9 mouse cellular contexts compared by ENCODE assay signal in genomic region chr14:47515636-47516035, GRCm38 (mm10). TPM values are rescaled to one million over a fixed set of nuclear protein-coding genes. Genes with fewer than 3 reads are reported as not detected.
A peak's percentile ranks its signal among the peaks of the same experiment; 100 is the strongest.
DNase-seq lines count a peak whose midpoint lies in the region; ATAC-seq and TF ChIP-seq lines count a peak whose summit lies in the region.
"Had no signal": no experiment of that assay in that cellular context is flagged by ENCODE, and none has a peak within 500 bp of the region (broad histone marks: within the 10 kb centered on the region; RNA-seq: fewer than 3 reads in every experiment).

No protein-coding gene starts in this region.

- no peak overlapping the region for H3K4me2 ChIP-seq in hindbrain, postnatal 0 days (ENCODE audit: low read depth, low read length)
- H3K4me2 ChIP-seq in hindbrain, embryonic 11.5 days (replicated peaks; ENCODE audit: low read depth, low read length), result no peak overlapping the region
- H3K4me2 ChIP-seq in liver, embryonic 15.5 days, result peak overlapping the region; percentile 42
- no peak overlapping the region for H3K4me2 ChIP-seq in forebrain, embryonic 12.5 days
- H3K4me2 ChIP-seq: hindbrain, embryonic 15.5 days had no signal

- no peak for DNase-seq in hindbrain, postnatal 0 days (ENCODE audit: low spot score)
- no peak for DNase-seq in hindbrain, embryonic 11.5 days (ENCODE audit: low spot score)
- no peak for DNase-seq in ES-E14 (ENCODE audit: low read depth, low spot score)
- peak; percentile 87 for DNase-seq in c-Kit-positive CD71-positive TER-119-positive erythroid progenitor cells, embryonic 14.5 days (ENCODE audit: low spot score)
- DNase-seq in ovary, postnatal 36 days (ENCODE audit: low spot score), result no peak
- no peak for DNase-seq in retina, embryonic 14.5 days (ENCODE audit: low spot score)

- H3K27me3 ChIP-seq in hindbrain, postnatal 0 days (ENCODE audit: insufficient read depth, low read length), result no peaks in the 10 kb centered on the region
- no peaks in the 10 kb centered on the region for H3K27me3 ChIP-seq in hindbrain, embryonic 11.5 days (ENCODE audit: control insufficient read depth, insufficient read depth, low read length)
- no peaks in the 10 kb centered on the region for H3K27me3 ChIP-seq in liver, embryonic 15.5 days
- H3K27me3 ChIP-seq in forebrain, embryonic 12.5 days, result no peaks in the 10 kb centered on the region
- H3K27me3 ChIP-seq: hindbrain, embryonic 15.5 days had no signal

- no peaks in the 10 kb centered on the region for H3K9me3 ChIP-seq in hindbrain, postnatal 0 days (ENCODE audit: low read length)
- no peaks in the 10 kb centered on the region for H3K9me3 ChIP-seq in hindbrain, embryonic 11.5 days (ENCODE audit: control insufficient read depth, low read length)
- H3K9me3 ChIP-seq in ES-E14 (ENCODE audit: control insufficient read depth, insufficient read depth, low read depth, low read length), result no peaks in the 10 kb centered on the region
- no peaks in the 10 kb centered on the region for H3K9me3 ChIP-seq in liver, embryonic 15.5 days (replicated peaks)
- no peaks in the 10 kb centered on the region for H3K9me3 ChIP-seq in forebrain, embryonic 12.5 days
- H3K9me3 ChIP-seq: hindbrain, embryonic 15.5 days had no signal

- WGBS in hindbrain, postnatal 0 days, result 91% methylated on average over 8 of the region's 8 CpGs
- 86% methylated on average over 8 of the region's 8 CpGs for whole genome bisulfite sequencing in hindbrain, embryonic 11.5 days
- WGBS in liver, embryonic 15.5 days (ENCODE audit: insufficient replicate concordance), result 25% methylated on average over 8 of the region's 8 CpGs
- WGBS in forebrain, embryonic 12.5 days, result 88% methylated on average over 8 of the region's 8 CpGs

- H3K27ac ChIP-seq in hindbrain, postnatal 0 days, result no peak overlapping the region
- no peak overlapping the region for H3K27ac ChIP-seq in hindbrain, embryonic 11.5 days (ENCODE audit: low read depth, low read length)
- H3K27ac ChIP-seq in ES-E14 (ENCODE audit: insufficient read depth, low read depth, low read length, poor library complexity, severe bottlenecking), result no peak overlapping the region; the same call in 1 of the 2 replicates
- H3K27ac ChIP-seq in liver, embryonic 15.5 days (replicated peaks), result peak overlapping the region; percentile 92
- H3K27ac ChIP-seq in forebrain, embryonic 12.5 days, result no peak overlapping the region
- H3K27ac ChIP-seq: hindbrain, embryonic 15.5 days had no signal

- in situ Hi-C loops in ES-E14 (cut with MboI; ENCODE audit: low sequenced_read_pairs in 2 of 2, unreplicated experiment in 2 of 2), result no loop called here

- no peaks in the 10 kb centered on the region for H3K36me3 ChIP-seq in hindbrain, postnatal 0 days (ENCODE audit: insufficient read depth, low read length)
- no peaks in the 10 kb centered on the region for H3K36me3 ChIP-seq in hindbrain, embryonic 11.5 days (ENCODE audit: control insufficient read depth, insufficient read depth, low read length)
- H3K36me3 ChIP-seq in ES-E14 (ENCODE audit: control insufficient read depth, insufficient read depth, low read length, poor library complexity, severe bottlenecking), result no peaks in the 10 kb centered on the region
- peaks cover 24% of the 10 kb centered on the region for H3K36me3 ChIP-seq in liver, embryonic 15.5 days (replicated peaks)
- no peaks in the 10 kb centered on the region for H3K36me3 ChIP-seq in forebrain, embryonic 12.5 days (replicated peaks)
- H3K36me3 ChIP-seq: hindbrain, embryonic 15.5 days had no signal

- peak; percentile 51 for TF ChIP-seq CTCF in hindbrain, postnatal 0 days (IDR thresholded peaks at IDR 0.05; ENCODE audit: low read depth)

- H3K9ac ChIP-seq in hindbrain, postnatal 0 days (replicated peaks; ENCODE audit: low read length), result no peak overlapping the region
- H3K9ac ChIP-seq in hindbrain, embryonic 11.5 days (ENCODE audit: low read depth, low read length), result no peak overlapping the region
- H3K9ac ChIP-seq in ES-E14 (ENCODE audit: insufficient read depth, low read depth, low read length, poor library complexity, severe bottlenecking), result no peak overlapping the region; the same call in 1 of the 2 replicates
- peak overlapping the region; percentile 45 for H3K9ac ChIP-seq in liver, embryonic 15.5 days
- no peak overlapping the region for H3K9ac ChIP-seq in forebrain, embryonic 12.5 days
- H3K9ac ChIP-seq: hindbrain, embryonic 15.5 days had no signal

- H3K4me3 ChIP-seq in hindbrain, postnatal 0 days (ENCODE audit: low read length), result no peak overlapping the region
- H3K4me3 ChIP-seq in hindbrain, embryonic 11.5 days (ENCODE audit: low read depth, low read length), result no peak overlapping the region
- no peak overlapping the region for H3K4me3 ChIP-seq in ES-E14 (ENCODE audit: insufficient read depth in 1 of 2, low read depth in 1 of 2, low read length in 2 of 2, poor library complexity in 1 of 2, severe bottlenecking in 1 of 2)
- peak overlapping the region; percentile 3; the same call in 1 of the 2 replicates for H3K4me3 ChIP-seq in liver, embryonic 15.5 days (replicated peaks)
- H3K4me3 ChIP-seq in forebrain, embryonic 12.5 days (replicated peaks), result no peak overlapping the region
- H3K4me3 ChIP-seq: hindbrain, embryonic 15.5 days had no signal

- no peaks in the 10 kb centered on the region for H3K4me1 ChIP-seq in hindbrain, postnatal 0 days (ENCODE audit: insufficient read depth, low read length)
- no peaks in the 10 kb centered on the region for H3K4me1 ChIP-seq in hindbrain, embryonic 11.5 days (replicated peaks; ENCODE audit: control insufficient read depth, insufficient read depth, low read length)
- H3K4me1 ChIP-seq in ES-E14 (ENCODE audit: control insufficient read depth in 2 of 2, insufficient read depth in 2 of 2, low read length in 2 of 2, poor library complexity in 1 of 2), result peaks cover 0 to 2% of the 10 kb centered on the region in 2 experiments; a peak in 1 of 4 replicates
- peaks cover 93% of the 10 kb centered on the region for H3K4me1 ChIP-seq in liver, embryonic 15.5 days (replicated peaks)
- H3K4me1 ChIP-seq in forebrain, embryonic 12.5 days, result no peaks in the 10 kb centered on the region
- H3K4me1 ChIP-seq: hindbrain, embryonic 15.5 days had no signal

- ATAC-seq in hindbrain, postnatal 0 days, result no peak
- ATAC-seq in hindbrain, embryonic 11.5 days (ENCODE audit: low FRiP score), result no peak
- peak; percentile 86 for ATAC-seq in liver, embryonic 15.5 days (ENCODE audit: insufficient read depth)
- no peak for ATAC-seq in forebrain, embryonic 12.5 days (ENCODE audit: low FRiP score)

TF ChIP-seq in ES-E14, 5 proteins besides CTCF, POLR2A, EP300 and RAD21:
- TF ChIP-seq ZNF384 (IDR thresholded peaks at IDR 0.05; ENCODE audit: low read depth, low read length) (peak; percentile 88), MAFK (IDR thresholded peaks at IDR 0.05; ENCODE audit: insufficient read depth, low read depth, low read length) (no peak)

RNA-seq across cellular contexts. Expression of gene Atg14, which starts 54.8 kb away (rescaled TPM):
- 5.2 and 6.1 TPM in 2 replicates for total RNA-seq in hindbrain, postnatal 0 days (2014; rRNA removed)
- 22.5 and 23.5 TPM in 2 replicates for polyA plus RNA-seq in hindbrain, postnatal 0 days (2015; fragmentation: Nextera tagmentation; extraction: Ambion mirVana)
- polyA plus RNA-seq in hindbrain, embryonic 11.5 days (2014; fragmentation: Nextera tagmentation; extraction: Ambion mirVana), result 15.7 and 18.6 TPM in 2 replicates
- total RNA-seq in ES-E14 (2012; rRNA removed), result 19.8 and 22.5 TPM in 2 replicates
- 7.4 and 8.9 TPM in 2 replicates for polyA plus RNA-seq in liver, embryonic 15.5 days (2015; fragmentation: Nextera tagmentation; extraction: Ambion mirVana)
- 18.8 and 20.9 TPM in 2 replicates for polyA plus RNA-seq in forebrain, embryonic 12.5 days (2016; fragmentation: Nextera tagmentation; extraction: Ambion mirVana)
